Mouse (Mus musculus) embryonic fibroblast, embryonic 13.5 days (primary cell): ENCODE measurements around the gene Gm26897.

Source experiments
- CTCF ChIP-seq: IDR thresholded peaks from 2 replicates; pipeline ENCODE4 v1.5.1; 2011; ENCODE audit warnings: mild to moderate bottlenecking, control low read depth, low read length, moderate library complexity, borderline replicate concordance; ENCODE audit not compliant: insufficient read depth
- POLR2A ChIP-seq: IDR thresholded peaks from 2 replicates; pipeline ENCODE4 v1.6.1; 2011; ENCODE audit warnings: low read depth, mild to moderate bottlenecking, control low read depth, low read length, moderate library complexity

- TF ChIP-seq CTCF (no peak), POLR2A (no peak)
These were observed 13.0 kb upstream of the Gm26897 start for GRCm38 (mm10) chr5:111720726-111721125.
